Mouse (Mus musculus) limb, embryonic 15.5 days (tissue): ENCODE measurements around the gene Eipr1. TPM values are rescaled to one million over a fixed set of nuclear protein-coding genes. Genes with fewer than 3 reads are reported as not detected.

Experiments
- ATAC-seq: fragments of 200-750 bp; cut with Nextera tagmentation; 2 replicates; pipeline ENCODE4 v1.8.0; 2017; ENCODE audit warnings: low read depth, moderate TSS enrichment; ENCODE audit not compliant: insufficient number of reproducible peaks, low FRiP score, low TSS enrichment
- H3K27ac ChIP-seq: fragments of 300-500 bp; sonication (generic); 2 replicates; pipeline ENCODE4 v1.5.1; 2015; ENCODE audit warnings: moderate library complexity, mild to moderate bottlenecking, inconsistent platforms
- H3K27me3 ChIP-seq: fragments of 300-500 bp; sonication (generic); 2 replicates; pipeline ENCODE4 v1.6.1; 2015; ENCODE audit warnings: inconsistent platforms
- H3K36me3 ChIP-seq: fragments of 300-500 bp; sonication (generic); 2 replicates; pipeline ENCODE4 v1.6.1; 2015; ENCODE audit warnings: inconsistent platforms
- H3K4me1 ChIP-seq: fragments of 300-500 bp; sonication (generic); 2 replicates; pipeline ENCODE4 v1.6.1; 2015; ENCODE audit warnings: inconsistent platforms
- H3K4me2 ChIP-seq: fragments of 300-500 bp; sonication (generic); 2 replicates; pipeline ENCODE4 v1.6.1; 2015; ENCODE audit warnings: mild to moderate bottlenecking, inconsistent platforms
- H3K4me3 ChIP-seq: fragments of 300-500 bp; sonication (generic); 2 replicates; pipeline ENCODE4 v1.5.1; 2015; ENCODE audit warnings: mild to moderate bottlenecking, inconsistent platforms
- H3K9ac ChIP-seq: fragments of 300-500 bp; sonication (generic); 2 replicates; pipeline ENCODE4 v1.6.1; 2015; ENCODE audit warnings: inconsistent platforms
- H3K9me3 ChIP-seq: fragments of 300-500 bp; sonication (generic); 2 replicates; pipeline ENCODE4 v1.6.1; 2016; ENCODE audit warnings: inconsistent platforms
- WGBS: fragments of 180-500 bp; shearing (Covaris S2); methylation state at CpG from one replicate; pipeline ENCODE4 v1.1.7; 2015; 5-methylcytosine and 5-hydroxymethylcytosine counted together
- polyA plus RNA-seq: library from polyadenylated mRNA; unstranded; fragments of >200 nt; fragmentation: Nextera tagmentation; extraction: Ambion mirVana; gene quantifications from 2 replicates; pipeline ENCODE4 v1.2.1, GENCODE M21; 2015

The Eipr1 gene
- polyA plus RNA-seq, 1 experiment from 2014 or later, result 31.6 TPM

GRCm38 (mm10) chr12:28801731-28802130, 50.1 kb downstream of the Eipr1 start:
- Histone ChIP-seq H3K9me3 (no peaks in the 10 kb centered on the region), H3K4me3 (no peak overlapping the region), H3K4me2 (no peak overlapping the region), H3K4me1 (peaks cover 22% of the 10 kb centered on the region), H3K36me3 (no peaks in the 10 kb centered on the region), H3K27ac (no peak overlapping the region), H3K9ac (no peak overlapping the region), H3K27me3 (no peaks in the 10 kb centered on the region)
- 92% methylated on average over 6 of the region's 6 CpGs for whole genome bisulfite sequencing
- ATAC-seq, result no peak

GRCm38 (mm10) chr12:28803043-28803442, 51.4 kb downstream of the Eipr1 start:
- Histone ChIP-seq H3K9me3 (no peaks in the 10 kb centered on the region), H3K36me3 (no peaks in the 10 kb centered on the region), H3K4me2 (no peak overlapping the region), H3K4me1 (peaks cover 22% of the 10 kb centered on the region), H3K4me3 (no peak overlapping the region), H3K27ac (no peak overlapping the region), H3K9ac (no peak overlapping the region), H3K27me3 (no peaks in the 10 kb centered on the region)
- ATAC-seq, result no peak

- no peak for ATAC-seq
- Histone ChIP-seq H3K9ac (no peak overlapping the region), H3K4me1 (peaks cover 19% of the 10 kb centered on the region), H3K36me3 (no peaks in the 10 kb centered on the region), H3K4me2 (no peak overlapping the region), H3K27ac (no peak overlapping the region), H3K9me3 (no peaks in the 10 kb centered on the region), H3K4me3 (no peak overlapping the region), H3K27me3 (no peaks in the 10 kb centered on the region)
- WGBS, result 49% methylated on average over 3 of the region's 3 CpGs
These were observed 53.2 kb downstream of the Eipr1 start for GRCm38 (mm10) chr12:28804558-28805481.

GRCm38 (mm10) chr12:28808786-28809375, 57.3 kb downstream of the Eipr1 start:
- H3K4me2 ChIP-seq, result no peak overlapping the region
- 76% methylated on average over 4 of the region's 4 CpGs for WGBS
- no peak for ATAC-seq
- H3K36me3 ChIP-seq, result no peaks in the 10 kb centered on the region
- H3K27me3 ChIP-seq, result no peaks in the 10 kb centered on the region
- H3K9me3 ChIP-seq, result no peaks in the 10 kb centered on the region
- H3K9ac ChIP-seq, result no peak overlapping the region
- no peak overlapping the region for H3K27ac ChIP-seq
- no peak overlapping the region for H3K4me3 ChIP-seq
- H3K4me1 ChIP-seq, result 0 out of 2 replicates have a peak, but pooled peaks cover 11% of the 10 kb centered on the region

GRCm38 (mm10) chr12:28809756-28810337, 58.2 kb downstream of the Eipr1 start:
- ATAC-seq, result no peak
- Histone ChIP-seq H3K4me2 (no peak overlapping the region), H3K27me3 (no peaks in the 10 kb centered on the region), H3K4me3 (no peak overlapping the region), H3K36me3 (no peaks in the 10 kb centered on the region), H3K4me1 (0 out of 2 replicates have a peak, but pooled peaks cover 7% of the 10 kb centered on the region), H3K9me3 (no peaks in the 10 kb centered on the region), H3K27ac (no peak overlapping the region), H3K9ac (no peak overlapping the region)
- WGBS, result 55% methylated on average over 4 of the region's 4 CpGs

GRCm38 (mm10) chr12:28816681-28817426, 65.3 kb downstream of the Eipr1 start:
- Histone ChIP-seq H3K9me3 (no peaks in the 10 kb centered on the region), H3K27ac (no peak overlapping the region), H3K27me3 (no peaks in the 10 kb centered on the region), H3K9ac (no peak overlapping the region), H3K36me3 (no peaks in the 10 kb centered on the region), H3K4me1 (no peaks in the 10 kb centered on the region), H3K4me2 (no peak overlapping the region), H3K4me3 (no peak overlapping the region)
- ATAC-seq, result no peak
- 41% methylated on average over 9 of the region's 9 CpGs for WGBS

- no peak overlapping the region for H3K4me3 ChIP-seq
- H3K4me1 ChIP-seq, result no peaks in the 10 kb centered on the region
- WGBS, result 23% methylated on average over 5 of the region's 5 CpGs
- no peaks in the 10 kb centered on the region for H3K27me3 ChIP-seq
- no peak overlapping the region for H3K4me2 ChIP-seq
- no peaks in the 10 kb centered on the region for H3K9me3 ChIP-seq
- ATAC-seq, result no peak
- H3K27ac ChIP-seq, result no peak overlapping the region
- H3K36me3 ChIP-seq, result no peaks in the 10 kb centered on the region
- no peak overlapping the region for H3K9ac ChIP-seq
These were observed 65.8 kb downstream of the Eipr1 start for GRCm38 (mm10) chr12:28817427-28817752.

GRCm38 (mm10) chr12:28817891-28818290, 66.3 kb downstream of the Eipr1 start:
- H3K27ac ChIP-seq, result no peak overlapping the region
- H3K27me3 ChIP-seq, result no peaks in the 10 kb centered on the region
- ATAC-seq, result no peak
- WGBS, result 57% methylated on average over 3 of the region's 3 CpGs
- H3K4me1 ChIP-seq, result no peaks in the 10 kb centered on the region
- H3K36me3 ChIP-seq, result no peaks in the 10 kb centered on the region
- no peak overlapping the region for H3K9ac ChIP-seq
- no peaks in the 10 kb centered on the region for H3K9me3 ChIP-seq
- no peak overlapping the region for H3K4me2 ChIP-seq
- H3K4me3 ChIP-seq, result no peak overlapping the region

- WGBS, result 80% methylated on average over 7 of the region's 7 CpGs
- no peaks in the 10 kb centered on the region for H3K9me3 ChIP-seq
These were observed 71.9 kb downstream of the Eipr1 start for GRCm38 (mm10) chr12:28823518-28823917.

GRCm38 (mm10) chr12:28829502-28829901, 77.9 kb downstream of the Eipr1 start:
- no peak for ATAC-seq
- no peaks in the 10 kb centered on the region for H3K36me3 ChIP-seq
- no peak overlapping the region for H3K9ac ChIP-seq
- WGBS, result 81% methylated on average over 3 of the region's 3 CpGs
- H3K9me3 ChIP-seq, result no peaks in the 10 kb centered on the region
- no peak overlapping the region for H3K4me2 ChIP-seq
- H3K27ac ChIP-seq, result no peak overlapping the region
- no peaks in the 10 kb centered on the region for H3K27me3 ChIP-seq
- H3K4me3 ChIP-seq, result no peak overlapping the region
- no peaks in the 10 kb centered on the region for H3K4me1 ChIP-seq

More at GRCm38 (mm10) chr12:28823518-28823917, 71.9 kb downstream of the Eipr1 start:
- Histone ChIP-seq H3K36me3 (no peaks in the 10 kb centered on the region), H3K4me2 (no peak overlapping the region), H3K9ac (no peak overlapping the region), H3K4me1 (no peaks in the 10 kb centered on the region), H3K27ac (no peak overlapping the region), H3K4me3 (no peak overlapping the region), H3K27me3 (no peaks in the 10 kb centered on the region)
- ATAC-seq, result no peak

GRCm38 (mm10) chr12:28830471-28830870, 78.9 kb downstream of the Eipr1 start:
- Histone ChIP-seq H3K4me2 (no peak overlapping the region), H3K4me1 (no peaks in the 10 kb centered on the region), H3K9me3 (no peaks in the 10 kb centered on the region), H3K9ac (no peak overlapping the region), H3K27ac (no peak overlapping the region), H3K27me3 (no peaks in the 10 kb centered on the region), H3K36me3 (no peaks in the 10 kb centered on the region), H3K4me3 (no peak overlapping the region)
- 84% methylated on average over 3 of the region's 3 CpGs for WGBS
- no peak for ATAC-seq
